Mouse (Mus musculus) gastrocnemius, adult 8-10 months (tissue): ENCODE data around the gene BC049715. TPM values are rescaled to one million over a fixed set of nuclear protein-coding genes. Genes with fewer than 3 reads are reported as not detected.
"Not testable (repeated sequence)": the region's sequence is repeated elsewhere in the genome, so short reads cannot be mapped to it uniquely, and the experiment has no call there.

ENCODE experiments used
- DNase-seq, 2 experiments: peaks; one replicate each; pipeline ENCODE4 v3.0.0; 2022; ENCODE audit warnings: low spot score in 2 of 2
- total RNA-seq, 4 experiments: library from RNA; stranded (reverse); gene quantifications; 2 replicates each; pipeline ENCODE4 v1.2.4; 2022

Gene BC049715
- total RNA-seq, 4 experiments from 2014 or later: 0.07 to 0.08 TPM; not detected in 2

DNA sequence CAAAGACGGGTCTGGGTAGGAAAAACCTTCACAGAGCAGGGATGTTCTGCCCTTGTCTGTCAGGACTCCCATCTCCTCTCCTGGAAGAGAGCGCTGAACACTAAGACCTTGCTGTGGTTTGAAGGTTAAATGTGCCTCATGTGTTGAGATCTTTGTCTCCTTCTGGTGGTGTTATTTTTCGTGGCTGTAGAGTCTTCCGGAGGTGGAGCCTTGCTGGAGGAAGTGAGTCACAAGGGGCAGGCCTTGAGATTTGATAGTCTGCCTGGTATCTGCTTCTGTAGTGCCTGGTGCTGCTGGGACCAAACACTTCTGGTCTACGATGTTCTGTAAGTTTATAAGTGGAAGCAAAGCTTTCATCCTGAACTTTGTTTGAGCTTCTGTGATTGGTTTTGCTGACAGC lies 21.5 kb downstream of the BC049715 start:
- DNase-seq: no peak

DNA sequence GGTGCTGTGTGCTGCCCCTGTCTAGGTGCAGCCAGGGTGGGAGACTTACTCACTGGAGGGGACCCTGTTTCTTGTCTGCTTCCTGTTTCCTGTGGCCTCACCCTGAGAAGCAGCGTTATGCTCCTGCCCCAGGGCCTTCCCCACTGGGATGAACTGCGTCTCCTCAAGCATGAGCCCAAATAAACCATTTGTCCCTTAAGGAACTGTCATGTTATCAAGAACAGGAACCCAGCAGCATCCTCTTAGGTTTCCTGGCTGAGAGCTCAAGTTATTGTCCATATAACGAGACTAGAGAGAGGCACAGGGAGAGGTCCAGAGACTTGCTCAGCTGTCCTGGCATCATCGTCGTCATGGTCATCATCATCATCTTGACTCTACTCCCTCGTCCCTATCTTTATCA lies 22.8 kb downstream of the BC049715 start:
- DNase-seq: no peak

DNA sequence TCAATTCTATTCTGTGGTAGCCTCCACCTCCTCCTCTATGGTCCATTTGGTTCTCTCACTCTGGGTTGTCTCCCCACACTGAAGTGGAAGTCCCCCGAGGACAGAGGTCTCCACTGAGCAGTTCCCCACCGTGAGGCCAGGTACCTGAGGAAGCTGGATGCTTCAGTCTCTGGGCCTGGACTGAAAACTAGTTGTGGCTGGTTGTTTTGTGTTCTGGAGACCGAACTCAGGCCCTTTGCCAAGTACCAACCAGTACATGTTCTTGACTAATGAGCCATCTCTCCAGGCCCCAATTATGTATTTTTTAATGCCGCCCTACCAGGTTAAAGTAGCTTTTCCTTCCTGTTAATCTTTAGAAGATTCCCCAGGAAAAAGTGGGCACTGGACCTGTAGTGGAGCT lies 24.9 kb downstream of the BC049715 start:
- DNase-seq: no peak

DNA sequence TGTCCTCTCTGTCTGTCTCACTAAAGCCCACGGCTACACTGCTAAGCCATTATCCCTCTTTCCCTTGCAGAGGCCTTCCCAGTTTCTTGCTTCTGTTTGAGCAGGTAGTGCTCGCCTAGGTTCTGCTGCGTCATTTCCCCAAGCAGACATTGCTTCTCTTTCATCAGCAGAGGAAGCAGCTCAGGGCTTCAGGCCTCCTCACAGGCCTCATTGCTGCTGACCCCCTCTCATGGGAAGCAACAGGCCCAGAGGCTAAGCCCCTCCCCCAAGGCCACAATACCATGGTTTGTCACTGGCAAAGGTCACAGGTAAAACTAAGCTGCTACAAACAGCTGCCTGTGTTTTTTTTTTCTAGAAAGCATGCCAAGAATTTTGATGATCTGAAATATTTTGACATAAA lies 25.3 kb downstream of the BC049715 start:
- DNase-seq: no peak

DNA sequence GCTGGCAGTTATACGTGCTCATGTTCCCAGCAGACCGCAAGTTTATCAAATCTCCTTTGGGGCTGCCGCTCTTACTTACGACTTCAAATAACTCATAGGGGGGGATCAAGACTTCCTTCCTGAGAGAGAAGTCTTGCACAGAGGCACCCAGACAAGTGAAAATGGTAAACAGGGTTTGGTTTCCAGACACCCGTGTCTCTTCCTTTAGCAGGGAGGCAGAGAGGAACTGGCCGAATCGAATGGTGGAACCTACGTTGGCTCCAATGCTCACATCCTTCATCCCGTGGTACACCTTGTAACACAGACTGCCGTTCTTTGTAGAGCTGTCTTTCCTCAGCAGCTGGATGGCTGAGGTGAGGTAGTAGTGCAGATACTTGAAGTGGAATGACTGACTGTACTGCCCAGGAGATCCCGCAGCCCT lies 26.9 kb downstream of the BC049715 start:
- no peak for DNase-seq

DNA sequence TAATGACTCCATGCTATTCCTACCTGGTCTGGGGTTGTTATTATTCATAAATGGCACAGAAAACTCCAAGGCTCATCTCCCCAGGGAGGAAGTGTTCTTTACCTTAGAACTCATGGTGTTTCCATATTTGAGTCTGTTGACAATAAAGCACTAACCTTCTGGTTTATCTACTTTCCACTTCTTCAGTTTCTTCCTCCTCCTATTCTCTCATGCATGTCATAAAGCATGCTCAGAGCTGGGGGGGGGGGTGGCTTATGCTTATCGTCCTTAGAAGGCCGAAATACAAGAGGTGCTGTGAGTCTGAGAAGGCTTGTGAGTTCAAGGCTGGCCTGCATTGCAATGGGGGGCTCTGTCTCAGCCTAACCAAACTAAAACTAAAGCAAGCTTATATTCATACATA lies 27.8 kb downstream of the BC049715 start:
- DNase-seq: no peak

DNA sequence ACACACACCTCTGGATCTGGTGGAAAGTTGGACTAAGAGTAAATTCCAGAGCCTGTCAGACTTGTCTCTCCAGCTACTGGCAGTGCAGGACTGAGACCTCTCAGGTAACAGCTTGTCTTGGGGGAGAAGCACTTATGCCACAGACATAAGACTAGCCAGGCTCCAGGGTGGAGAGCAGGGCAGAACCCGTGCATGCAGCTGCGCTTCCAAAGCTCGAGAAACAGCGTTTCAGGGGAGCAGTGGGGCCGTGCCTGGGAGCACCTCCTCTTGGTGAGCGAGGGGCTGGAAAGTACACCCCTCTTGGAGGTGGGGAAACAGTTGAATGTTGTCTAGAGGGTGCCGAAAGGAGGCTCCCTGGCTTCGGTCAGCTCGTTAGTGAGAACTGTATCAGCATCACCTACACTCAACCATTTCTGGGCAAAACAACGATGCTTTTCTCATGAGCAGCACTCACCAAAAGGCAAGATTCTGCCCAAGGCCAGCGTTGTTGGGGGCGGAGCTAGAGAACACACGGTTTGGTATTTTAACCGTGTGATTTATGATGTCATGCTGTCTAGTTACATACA lies 28.7 kb downstream of the BC049715 start:
- no peak for DNase-seq

DNA sequence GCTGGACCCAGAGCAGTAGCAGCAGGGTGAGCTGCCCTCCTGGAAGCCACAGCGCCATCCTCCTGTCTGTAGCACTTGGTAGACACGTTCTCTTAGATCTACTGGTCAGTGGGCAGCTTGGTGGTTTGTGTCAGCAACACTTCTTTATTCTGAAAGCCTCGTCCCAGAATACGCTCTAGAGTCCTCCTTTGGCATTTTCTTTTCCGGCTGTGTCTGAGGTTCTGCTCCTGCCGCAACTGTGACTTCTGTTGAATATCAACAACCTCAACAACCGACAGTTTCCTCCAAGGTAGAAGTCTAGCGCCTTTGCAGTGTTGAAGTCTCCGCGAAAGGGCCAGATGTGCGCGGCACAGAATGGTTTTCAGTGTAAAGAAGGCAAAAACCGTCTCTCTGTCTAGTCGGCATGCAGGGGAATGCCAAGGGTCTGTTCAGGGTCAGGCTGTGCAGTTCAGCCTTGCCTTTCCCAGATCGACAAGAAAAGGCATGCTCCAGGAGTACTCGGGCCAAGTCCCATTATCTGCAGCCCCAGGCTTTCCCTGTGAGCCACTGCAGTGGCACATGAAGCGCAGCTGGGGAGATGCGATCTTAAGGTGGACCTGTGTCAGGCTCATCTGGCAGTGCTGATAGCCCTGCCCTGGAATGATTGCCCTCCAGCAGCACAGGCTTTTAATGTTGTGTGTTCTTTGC lies 29.9 kb downstream of the BC049715 start, which contains the start of gene Art4:
Gene Art4 (minus strand): TSS at position 548 of the 687 bp plus-strand sequence.
- DNase-seq: no peak

DNA sequence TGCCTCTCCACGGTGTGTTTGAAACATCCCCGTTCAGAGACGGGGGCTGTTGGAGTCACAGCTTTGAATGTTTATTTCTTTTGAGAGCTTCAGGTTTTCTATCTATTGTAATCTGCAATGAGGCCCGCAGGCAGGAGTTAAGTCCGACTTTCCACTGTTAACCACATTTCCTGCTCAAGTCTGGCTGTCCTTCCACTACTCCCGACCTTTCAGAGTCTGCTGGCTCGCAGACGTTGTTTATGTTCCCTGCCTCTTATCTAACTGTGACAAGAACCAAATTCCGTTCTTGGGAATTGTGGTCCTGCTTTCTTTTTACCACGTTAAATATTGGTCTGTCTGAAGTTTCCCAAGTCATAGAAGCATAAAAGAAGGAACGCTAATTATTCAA lies 30.4 kb downstream of the BC049715 start:
- no peak for DNase-seq

DNA sequence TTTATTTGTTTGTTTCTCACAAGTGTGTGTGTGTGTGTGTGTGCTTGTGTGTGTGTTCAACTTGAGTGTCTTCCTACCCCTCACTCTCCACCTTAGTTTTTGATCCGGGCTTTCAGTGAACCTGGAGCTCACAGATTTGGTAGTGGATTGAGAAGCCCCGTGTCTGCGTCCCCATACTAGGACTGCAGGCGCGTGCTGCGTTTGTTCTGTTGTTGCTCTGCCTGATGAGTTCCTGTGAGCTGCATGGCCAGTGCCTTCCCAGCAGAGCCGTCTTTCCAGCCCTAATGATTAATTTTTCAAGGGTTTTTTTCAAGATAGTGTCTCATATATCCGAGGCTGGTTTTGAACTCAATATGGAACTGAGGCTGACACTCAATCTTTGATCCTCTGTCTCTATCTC lies 31.0 kb downstream of the BC049715 start:
- no peak for DNase-seq

DNA sequence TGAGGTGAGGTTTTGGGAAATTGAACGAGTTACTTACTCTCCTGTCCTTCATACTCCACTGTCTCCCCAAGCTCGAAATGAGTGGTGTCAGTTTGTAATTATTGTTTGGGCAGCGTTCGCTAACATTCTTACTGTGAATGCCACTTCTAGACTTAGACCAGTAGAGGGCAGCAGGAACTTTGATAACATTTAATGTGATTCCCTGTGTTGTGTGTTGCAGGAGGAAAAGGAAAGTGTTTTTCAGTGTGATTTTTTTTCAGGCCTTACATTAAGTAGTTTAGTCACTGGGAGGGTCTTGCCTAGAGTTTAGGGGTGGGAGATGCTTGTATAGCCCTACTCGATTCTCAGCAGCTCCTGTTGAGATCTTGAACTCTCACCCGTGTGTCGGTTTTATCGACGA lies 33.6 kb downstream of the BC049715 start:
- DNase-seq: no peak

DNA sequence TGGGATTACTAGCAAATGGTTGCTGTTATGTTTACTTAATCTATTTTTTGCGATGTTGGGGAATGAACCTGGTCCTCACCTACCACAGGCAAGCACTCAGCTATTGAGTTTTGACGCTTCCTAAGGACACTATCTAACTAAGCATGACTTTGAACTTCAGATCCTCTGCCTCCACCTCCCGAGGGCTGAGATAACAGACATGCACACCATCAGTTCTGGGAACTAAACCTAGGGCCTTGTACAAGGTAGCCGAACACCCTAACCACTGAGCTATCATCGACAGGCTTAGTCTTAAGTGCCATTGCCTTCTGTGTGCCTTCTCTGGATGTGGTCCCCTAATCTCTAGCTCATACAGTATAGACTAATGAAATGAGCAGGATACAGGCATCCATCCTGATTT lies 37.9 kb downstream of the BC049715 start:
- no peak for DNase-seq

DNA sequence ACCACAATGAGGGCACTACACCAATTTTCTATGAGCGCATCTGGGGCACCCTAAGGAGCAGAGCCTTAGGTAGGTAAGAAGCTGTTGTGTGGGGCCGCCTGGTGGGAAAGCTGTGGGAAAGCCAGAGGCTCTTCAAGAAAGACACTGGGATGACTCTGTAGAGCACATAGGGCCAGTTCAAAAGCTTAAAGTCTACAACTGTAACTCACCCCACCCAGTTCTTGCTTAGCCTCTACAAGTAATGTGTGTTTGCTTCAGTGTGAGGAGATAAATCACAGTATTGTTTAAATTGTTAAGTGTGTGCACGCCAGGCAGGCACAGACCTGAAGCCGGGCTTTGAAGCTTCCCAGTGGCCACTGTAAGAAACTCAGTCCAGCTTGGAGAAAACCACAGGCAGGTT lies 38.7 kb downstream of the BC049715 start:
- no peak for DNase-seq

DNA sequence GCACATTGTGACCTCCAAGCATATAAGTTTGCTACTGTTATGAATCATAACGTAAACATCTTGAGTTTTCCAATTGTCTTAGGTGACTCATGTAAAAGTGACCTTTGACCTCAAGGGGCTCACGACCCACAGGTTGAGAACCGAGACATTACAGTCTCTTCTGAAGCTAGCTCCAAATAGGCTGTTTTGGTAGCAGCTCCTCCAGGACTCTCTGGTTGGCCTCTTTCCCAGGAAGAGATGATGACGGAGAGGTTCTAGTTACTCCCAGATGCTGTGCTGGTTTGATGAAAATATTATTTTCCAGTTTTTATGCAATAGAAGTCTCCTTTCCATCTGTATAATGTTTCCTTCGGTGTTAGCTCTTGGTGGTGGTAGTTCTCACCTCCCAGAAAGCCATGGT lies 41.5 kb downstream of the BC049715 start:
- no peak for DNase-seq

DNA sequence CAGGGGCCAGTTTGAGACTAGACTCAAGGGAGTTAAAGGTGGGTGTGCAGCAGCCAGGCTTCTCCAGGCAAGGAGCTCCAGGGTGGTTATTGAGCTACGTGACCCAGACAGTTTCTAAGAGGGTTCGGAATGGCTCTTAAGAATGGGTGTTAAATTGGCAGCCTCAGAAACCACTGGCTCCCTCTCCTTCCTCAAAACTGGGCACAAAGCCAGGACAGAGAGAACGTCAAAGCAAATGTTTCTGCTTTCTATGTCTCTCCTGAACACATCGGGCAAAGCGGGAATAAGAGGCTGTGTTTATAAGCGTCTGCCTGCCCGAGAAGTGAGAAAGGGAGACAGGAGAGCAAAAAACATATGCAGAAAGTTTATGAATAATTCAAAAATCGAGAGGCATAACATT lies 47.2 kb downstream of the BC049715 start:
- no peak for DNase-seq

DNA sequence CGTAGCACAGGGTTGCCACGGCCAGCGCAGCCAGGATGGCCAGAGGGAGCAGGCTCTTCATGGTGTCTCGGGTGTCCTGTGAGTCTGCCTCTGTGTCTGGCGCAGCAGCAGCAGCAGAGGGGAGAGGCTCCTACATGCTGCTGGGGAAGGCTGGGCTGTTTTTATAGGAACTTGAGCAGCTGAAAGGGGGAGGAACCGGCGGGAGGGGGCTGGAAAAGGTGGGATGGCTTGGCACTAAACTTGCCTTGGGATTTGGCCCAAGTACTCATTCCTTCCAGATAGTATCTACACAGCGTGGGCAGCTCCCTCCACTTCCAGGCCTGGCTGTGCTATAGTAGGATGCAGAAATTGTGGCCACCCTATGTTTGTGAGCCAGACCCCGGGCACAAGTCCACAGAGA lies 48.2 kb downstream of the BC049715 start, which contains the start of gene Mgp:
Gene Mgp (minus strand): TSS at position 154 of the 400 bp plus-strand sequence.
- DNase-seq: peak; percentile 13 to 37

DNA sequence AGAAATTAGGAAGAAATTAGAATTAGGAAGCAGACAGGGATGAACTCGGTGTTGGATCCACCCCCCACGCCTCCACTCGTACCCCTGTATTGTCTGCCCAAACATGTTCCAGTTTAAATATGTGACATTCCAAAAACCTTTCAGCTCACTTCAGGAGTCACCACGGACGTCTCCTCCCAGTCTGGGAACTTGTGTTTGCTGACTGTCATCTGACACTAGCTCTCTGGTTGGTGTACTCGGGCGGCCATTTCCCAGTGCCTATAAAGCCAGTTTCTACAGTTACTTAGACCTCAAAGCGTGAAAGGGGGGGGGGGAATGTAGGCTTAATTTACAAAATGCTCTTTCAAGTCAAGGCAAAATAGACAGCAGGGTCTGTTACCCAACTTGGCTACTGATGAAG lies 54.3 kb downstream of the BC049715 start:
- DNase-seq: no peak

DNA sequence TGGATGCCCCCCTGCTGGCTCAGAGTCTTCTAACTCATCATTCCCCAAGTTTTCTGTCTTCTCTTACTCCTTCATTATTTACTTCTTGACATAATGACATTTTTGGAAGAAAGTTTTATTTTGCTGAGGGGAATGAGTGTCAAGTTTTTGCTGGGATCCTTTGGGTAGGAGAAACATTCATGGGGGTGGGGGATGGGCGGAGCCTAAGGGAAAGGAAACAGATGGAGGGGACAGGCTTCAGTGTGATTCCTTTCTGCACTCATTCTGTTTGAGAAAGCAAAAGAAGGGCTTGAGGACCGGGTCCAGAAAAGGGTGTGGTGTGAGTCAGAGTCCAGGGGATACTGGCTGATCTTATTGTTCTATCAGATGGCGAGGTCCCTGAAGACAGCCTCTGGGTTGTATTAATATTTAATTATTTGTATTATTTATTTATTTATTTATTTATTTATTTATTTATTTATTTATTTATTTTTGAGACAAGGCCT lies 56.0 kb downstream of the BC049715 start:
- no peak for DNase-seq

DNA sequence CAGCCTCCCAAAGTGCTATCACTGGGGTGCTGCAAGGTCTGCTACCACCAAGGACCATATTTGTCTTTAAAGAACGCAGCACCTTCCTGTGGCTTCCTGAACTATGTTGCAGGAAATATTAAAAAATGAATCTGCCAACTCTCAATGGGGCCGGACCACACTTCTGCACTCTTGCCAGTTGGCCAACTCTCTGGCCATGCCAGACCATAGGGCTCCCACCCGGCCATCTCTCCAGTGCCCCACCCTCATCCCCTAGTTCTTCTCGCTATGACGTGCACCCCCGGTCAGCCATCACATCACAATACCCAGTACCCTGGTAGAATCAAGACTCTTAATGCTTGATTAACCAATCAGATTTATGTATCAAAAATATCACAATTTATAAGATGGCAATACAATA lies 56.5 kb downstream of the BC049715 start:
- no peak for DNase-seq

DNA sequence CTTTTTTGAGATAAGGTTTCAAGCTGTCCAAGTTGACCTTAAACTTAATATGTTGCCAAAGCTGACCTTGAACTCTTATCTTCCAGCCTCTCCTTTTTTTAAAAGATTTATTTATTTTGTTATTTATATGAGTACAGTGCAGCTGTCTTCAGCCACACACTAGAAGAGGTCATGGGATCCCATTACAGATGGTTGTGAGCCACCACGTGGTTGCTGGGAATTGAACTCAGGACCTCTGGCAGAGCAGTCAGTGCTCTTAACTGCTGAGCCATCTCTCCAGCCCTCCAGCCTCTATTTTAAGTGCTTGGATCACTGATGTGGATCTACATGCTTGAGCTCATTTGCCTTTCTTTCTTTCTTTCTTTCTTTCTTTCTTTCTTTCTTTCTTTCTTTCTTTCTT lies 57.3 kb downstream of the BC049715 start:
- not testable (repeated sequence) for DNase-seq

DNA sequence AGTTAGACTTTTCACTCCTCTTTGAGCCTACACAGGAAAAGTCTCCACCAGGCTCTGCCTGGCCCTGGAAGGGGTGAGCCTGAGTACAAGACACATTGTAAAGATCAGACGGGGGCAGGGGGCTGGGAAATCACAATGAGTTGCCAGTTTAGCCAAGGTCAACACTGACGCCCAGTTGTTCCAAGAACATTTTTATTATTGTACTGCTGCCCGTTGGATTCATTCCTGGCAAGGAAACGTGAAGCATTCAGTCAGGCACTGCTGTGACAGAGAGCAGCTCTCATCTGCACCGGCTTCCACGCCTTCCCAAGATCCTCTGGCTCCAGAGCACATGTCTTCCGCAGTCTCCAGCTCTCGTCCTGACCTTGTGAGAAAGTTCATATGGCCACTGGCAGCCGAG lies 60.4 kb downstream of the BC049715 start:
- DNase-seq: peak; percentile 25 to 53

DNA sequence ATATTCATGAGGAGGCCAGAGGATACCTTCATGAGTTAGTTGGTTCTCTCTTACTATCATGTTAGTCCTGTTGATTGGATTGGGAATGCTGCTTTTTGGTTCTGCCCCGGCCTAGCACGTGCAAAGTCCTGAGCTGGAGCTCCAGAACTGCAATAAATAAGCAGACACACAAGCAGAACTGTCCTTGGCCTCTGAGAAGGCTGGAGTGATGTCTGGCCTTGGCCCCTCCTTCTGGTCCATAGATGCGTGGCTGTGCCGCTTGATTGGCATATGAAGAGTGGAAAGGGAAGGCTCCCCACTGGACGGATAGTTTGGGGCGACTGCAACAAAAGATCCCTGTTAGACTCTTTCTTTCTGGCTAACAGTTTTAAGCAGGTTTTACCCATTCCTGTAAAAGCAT lies 61.6 kb downstream of the BC049715 start:
- DNase-seq: no peak

DNA sequence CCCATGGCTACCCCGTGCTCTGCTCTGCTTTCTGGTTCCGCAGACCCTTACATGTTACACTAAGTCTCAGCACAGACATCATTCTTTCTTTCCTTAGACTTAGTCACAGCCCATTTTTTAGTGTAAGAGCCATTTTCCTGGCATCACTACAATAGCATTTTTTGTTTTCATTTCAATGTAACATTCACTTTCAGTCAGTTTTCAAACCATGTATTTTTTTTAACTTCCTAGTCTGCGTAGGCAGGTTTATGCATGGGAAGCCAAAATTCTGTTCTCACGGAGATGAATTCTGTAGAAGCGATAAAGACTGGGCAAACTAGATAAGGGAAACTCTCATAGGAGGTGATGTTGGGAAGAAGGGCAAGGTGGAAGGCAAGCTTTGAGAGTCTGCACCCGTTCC lies 62.1 kb downstream of the BC049715 start:
- DNase-seq: no peak
